Mouse (Mus musculus): ENCODE measurements around the gene Etv5.

DNA sequence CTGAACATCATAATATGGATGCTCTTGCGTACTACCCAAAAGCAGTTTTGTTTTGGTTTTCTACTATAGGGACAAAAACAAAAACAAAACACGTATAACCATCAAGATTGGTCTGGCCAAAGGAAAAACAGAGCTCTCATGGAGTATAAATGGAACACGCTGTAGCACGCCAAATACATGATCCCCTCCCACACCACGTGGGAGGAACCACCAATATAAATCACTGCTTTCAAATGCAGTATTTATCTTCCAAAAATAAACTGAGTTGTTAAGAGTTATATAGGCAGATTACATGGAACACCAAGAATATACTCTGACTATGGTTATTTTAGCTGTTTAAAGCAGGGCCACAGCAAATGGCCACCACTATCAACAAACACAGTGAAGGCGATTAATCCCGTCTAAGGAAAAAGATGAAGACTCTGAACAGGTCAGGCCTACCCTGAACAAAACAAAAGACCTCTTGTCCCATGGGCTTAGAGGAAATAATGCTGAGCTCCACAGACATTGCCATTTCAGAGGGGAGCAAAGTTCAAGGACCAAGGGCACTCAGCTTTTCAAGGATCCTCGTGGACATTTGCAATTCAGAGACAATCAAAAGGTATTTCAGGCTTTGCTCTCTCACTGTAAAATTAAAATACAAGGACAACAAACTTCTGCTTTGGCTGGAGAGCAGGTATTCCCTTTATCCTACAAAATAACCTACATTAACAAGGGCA lies 30.7 kb downstream of the Etv5 start:
- no peak for TF ChIP-seq CTCF (IDR thresholded peaks at IDR 0.05; ENCODE audit: insufficient read depth, low read depth, low read length)
- TF ChIP-seq POLR2A (IDR thresholded peaks at IDR 0.05; ENCODE audit: insufficient read depth, low read depth, low read length), result no peak
